Mouse (Mus musculus) frontal cortex, adult 2 months (tissue): ENCODE results near the gene Fabp6. TPM values are rescaled to one million over a fixed set of nuclear protein-coding genes. Genes with fewer than 3 reads are reported as not detected.
A peak's percentile ranks its signal among the peaks of the same experiment; 100 is the strongest.

Source experiments
- DNase-seq, 2 experiments: peaks; one replicate each; pipeline ENCODE4 v3.0.0; 2022; ENCODE audit warnings: low spot score in 1 of 2; ENCODE audit errors: extremely low spot score in 1 of 2
- polyA plus RNA-seq: library from polyadenylated mRNA; depleted of rRNA; stranded (reverse); fragments of >200 nt; gene quantifications from 2 replicates; pipeline ENCODE4 v1.2.3, GENCODE M21; 2012; rRNA removed

Fabp6 gene
- polyA plus RNA-seq, result not detected in 2 replicates

DNA sequence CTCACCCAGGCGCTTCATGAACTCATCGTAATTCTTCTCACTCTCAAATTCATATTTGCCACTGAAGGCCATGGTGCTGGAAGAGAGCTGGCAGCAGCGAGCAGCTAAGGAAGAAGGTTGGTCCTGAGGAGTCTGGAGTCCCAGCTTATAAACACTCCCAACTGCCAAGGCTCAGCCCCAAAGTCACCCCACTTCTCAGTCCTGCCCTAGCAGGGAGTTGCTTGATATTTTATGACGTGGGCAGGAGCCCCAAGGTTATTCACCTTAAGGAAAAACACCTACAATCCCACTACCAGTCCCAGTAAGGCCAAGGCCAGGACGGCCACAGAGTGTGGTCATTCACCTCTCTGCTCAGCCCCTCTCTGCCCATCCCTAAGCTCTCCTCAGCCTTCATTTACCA, at the start of gene Fabp6:
TSS of gene Fabp6 (minus strand) at position 101 of the 400 bp plus-strand sequence.
- no peak for DNase-seq

DNA sequence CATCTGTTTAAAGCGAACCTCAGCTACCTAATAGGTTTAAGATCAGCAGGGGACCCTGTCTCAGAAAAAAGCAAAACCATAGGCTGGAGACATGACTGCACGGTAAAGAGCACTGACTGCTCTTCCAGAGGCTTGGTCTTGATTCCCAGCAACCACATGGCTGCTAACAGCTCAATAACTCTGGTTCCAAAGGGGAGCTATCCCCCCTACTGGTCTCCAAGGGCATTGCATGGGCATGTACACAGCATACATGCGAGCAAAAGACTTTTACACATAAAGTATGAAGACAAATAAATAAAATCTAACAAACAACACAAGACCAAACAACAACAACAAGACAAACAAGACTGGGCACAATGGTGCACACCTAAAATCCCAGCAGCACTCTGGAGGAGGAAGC, 43.9 kb upstream of the Fabp6 start:
- no peak for DNase-seq

DNA sequence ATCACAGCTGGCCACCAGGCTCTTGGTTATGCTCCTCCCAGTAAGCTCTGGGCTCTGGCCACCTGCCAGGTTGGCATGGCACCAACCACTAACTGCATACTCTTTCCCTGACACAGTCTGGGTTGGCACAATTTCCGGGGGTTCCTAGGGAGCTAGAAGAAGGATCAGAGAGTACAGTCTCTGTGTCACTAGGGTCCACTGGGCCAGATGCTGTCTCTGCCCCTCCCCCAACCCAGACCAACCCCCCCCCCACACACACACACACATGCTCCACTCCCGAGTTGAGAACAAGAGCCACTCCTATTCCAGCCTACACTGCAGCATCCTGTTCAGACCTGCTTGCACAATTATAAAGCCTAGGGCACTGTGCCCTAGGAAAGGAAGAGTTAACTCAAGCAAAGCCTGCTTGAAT, 41.8 kb upstream of the Fabp6 start:
- peak; percentile 41 to 79 for DNase-seq

DNA sequence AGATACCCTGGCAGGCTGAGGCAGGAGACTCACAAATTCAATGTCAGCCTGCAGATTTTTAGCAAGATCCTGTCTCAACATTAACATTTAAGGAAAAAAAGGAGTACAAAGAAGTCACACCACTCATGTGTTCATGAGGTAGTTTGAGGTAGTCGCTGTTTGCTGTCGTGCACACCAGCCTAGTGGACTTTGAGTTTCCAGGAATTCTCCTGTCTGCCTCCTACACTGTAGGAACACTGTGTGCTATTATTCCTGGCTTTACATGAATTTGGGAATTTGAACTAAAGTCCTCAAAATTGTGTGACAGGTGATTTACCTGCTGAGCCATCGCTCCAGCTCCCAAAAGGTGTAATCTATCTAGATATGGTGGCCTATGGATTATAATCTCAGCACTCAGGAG, 37.1 kb upstream of the Fabp6 start:
- DNase-seq, result no peak

DNA sequence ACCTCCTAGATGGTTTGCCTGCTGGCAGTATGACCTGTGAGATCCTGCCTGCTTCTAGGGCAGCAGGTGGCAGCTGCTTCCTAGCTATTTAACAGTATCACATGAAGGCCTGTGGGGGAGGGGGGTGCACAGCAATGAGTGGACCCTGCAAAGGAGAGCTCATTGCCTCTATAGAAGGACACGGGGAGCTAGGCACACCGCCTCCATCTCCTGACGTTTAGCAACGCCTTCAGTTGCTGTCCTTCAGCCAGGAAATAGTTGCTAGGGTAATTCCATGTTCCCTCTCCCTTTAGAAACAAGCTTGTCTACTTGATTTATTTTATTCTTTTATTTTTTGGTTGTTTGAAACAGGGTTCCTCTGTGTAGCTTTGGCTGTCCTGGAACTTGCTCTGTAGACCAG, 35.4 kb upstream of the Fabp6 start:
- DNase-seq, result peak in 1 of 2 experiments; percentile 37

DNA sequence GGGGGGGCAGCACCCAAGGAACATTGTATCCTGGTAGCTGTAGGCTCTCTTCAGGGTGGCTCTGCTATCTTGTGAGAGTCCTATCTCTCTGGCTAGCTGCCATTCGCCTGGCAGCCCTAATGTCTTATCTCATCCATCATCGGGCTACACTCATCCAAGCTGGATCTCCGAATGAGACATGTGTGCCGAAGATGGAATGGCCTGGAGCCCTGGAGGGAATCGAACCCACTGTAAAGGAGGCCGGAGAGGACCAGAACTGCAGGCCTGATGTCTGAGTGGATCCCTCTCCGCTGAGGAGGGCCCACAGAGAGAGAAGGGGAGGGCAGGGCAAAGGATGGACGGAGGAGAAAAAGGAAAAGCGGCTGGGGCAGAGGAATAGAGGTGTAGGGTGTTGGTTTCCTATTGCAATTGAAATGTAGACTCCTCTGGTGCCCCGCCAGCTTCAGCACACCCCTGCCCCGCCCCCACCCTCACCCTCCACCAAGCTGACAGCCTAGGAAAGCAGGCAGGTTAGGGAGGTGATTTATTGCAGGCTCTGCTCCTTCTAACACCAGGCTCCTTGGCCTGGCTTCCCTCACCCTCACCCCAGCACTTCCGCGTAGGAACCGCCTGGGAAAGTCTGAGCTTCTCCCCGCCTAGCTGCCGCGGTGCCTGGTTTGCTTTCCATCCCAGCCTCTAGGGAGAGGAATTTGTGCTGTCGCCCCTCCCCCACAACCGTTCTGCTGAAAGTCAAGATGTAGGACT, 32.5 kb upstream of the Fabp6 start:
- peak in 1 of 2 experiments; percentile 76 for DNase-seq

DNA sequence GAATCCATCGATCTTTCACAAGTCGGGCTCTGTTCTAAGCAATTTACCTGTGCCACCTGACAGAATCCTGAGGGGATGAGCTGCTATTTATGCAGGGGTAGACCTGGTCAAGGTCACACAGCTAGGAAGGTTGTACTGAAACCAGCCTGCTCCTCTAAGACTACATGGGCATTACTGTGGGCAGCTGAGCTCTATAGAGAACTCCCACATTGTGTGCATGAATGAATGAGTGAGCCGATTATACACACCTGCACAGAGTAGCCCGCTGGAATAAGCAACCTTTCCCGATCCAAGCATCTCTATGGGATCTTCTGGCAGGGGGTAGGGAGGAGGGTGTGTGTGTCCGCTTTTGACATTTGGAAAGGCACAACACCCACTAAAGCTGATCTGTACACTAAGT, 31.8 kb upstream of the Fabp6 start:
- no peak for DNase-seq

DNA sequence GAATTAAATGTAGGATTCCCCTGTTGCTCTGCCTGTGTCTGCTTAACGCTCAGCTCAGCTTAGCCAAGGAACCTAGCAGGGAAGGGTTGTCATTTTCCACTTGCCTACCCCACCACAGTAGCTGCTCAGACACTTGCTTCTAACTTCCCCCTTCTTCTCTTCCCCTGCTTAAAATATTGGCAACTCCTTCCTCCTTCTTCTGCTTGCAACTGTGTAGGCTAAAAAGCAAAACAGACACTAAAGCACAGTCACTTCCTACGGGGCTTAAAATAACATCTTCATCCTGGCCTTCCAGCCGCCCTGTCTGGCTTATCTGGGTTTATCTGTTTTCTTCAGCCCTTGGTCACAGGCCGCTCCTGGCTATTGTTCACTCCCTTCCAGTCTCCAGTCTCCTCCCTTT, 31.2 kb upstream of the Fabp6 start:
- DNase-seq, result peak; percentile 43 to 59

DNA sequence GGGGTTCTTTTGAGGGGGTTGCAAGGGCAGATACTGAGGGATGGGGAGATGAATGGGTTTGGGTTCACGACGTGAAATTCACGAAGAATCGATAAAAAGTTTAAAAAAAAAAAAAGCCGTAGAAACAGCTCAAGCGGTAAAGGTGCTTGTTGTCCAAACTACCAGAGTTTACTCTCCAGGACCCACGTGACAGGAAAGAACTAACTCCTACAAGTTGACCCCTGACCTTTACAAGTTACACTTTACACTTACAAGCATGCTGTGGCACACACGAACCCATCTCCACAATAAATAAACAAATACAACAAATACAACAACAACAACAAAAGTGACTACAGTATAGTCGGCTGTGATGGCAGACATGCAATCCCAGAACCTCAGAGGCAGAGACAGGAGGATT, 30.3 kb upstream of the Fabp6 start:
- DNase-seq, result no peak

DNA sequence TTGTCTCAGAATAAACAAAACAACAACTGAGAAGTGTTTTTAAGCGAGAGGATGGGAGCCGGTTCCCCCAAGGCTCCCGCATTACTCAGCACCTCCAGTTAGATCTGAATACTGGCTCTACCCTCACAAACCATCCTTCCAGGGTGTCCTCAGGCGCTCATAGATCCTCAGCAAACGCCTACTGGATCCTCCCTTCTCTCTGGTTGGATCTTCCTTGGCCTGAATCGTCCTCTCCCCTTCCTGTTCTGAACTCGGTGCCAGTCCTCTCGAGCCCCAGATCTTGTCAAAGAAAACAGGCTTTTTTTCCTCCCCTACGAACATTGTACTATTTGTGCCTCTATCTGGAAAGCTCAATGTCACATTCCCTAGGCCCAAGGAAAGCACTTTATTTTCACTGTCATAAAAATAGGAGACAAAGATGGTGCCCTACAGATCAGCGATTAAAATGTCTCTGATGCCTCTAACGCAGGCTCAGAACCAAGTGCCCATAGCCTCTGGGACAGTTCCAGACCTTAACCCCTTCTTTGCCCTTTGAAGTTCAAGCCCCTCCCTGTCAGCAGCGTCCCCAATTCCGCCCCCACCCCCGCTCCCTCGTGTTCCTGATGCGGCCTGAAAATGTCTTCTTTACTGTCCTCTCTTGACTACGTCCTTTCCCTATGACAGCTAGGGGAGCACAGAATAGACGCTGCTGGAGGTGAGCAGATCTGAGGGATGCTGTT, 25.7 kb upstream of the Fabp6 start:
- DNase-seq, result peak in 1 of 2 experiments; percentile 49

DNA sequence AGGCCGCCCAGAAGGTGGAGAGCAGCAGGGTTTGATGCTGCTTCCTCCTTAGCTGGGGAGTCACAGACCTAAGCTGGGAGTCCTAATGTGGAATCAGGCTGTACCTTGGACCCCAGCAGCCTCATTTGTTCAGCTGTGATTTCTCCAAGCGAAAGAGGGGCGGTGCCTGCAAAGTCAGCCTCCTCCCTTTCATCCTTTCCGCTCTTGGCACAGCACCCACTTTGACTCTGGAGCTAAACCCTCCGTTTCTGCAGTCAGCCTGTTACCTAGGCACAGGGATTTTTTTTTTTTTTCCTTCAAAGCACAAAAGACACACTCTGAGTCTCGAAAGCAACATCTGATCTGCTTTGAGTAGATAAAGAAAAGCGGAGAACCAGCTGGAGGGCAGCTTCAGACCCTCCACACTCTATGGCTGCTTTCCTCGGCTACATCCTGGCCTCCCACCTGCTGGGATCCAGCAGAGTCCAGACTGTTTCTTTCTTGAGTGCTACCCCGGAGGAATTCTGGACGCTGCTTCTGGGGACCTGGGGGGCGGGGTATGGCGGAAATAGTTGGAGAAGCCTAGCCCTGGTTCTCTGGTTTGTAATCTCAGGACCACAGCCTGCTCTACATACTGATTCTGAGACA, 25.1 kb upstream of the Fabp6 start:
- DNase-seq, result peak in 1 of 2 experiments; percentile 63

DNA sequence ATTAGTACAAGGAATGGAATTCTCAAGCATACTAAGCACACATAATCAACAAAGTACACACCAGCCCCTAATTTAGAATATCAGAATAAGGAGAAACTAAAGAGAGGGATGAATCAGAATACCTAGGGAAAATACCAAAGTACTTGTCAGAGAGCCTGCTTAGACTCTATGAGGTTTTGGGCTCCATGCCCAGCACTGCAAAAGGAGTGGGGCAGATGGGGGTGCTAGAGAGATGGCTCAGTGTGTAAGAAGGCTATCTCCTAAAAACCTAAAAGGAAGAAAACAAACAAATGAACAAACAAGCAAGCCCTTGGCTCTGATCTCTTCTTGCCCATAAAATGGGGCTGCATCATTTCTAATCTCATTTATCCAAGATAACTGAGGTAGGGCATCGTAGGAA, 23.0 kb upstream of the Fabp6 start:
- DNase-seq, result peak in 1 of 2 experiments; percentile 56

DNA sequence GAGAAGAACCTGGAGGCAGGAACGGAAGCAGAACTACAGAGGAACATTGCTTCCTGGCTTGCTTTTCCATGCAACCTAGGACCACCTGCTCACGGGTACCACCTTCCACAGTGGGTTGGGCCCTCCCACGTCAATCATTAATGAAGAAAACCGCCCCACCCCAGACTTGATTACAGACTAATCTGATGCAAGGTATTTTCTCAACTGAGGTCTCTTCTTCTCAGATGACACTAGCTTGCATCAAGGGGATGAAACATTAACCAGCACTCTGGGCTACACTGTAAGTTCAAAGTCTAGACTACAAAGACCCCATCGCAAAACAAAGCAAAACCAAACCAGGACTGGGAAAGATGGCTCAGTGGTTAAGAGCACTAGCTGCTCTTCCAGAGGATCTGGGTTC, 20.4 kb upstream of the Fabp6 start:
- DNase-seq, result no peak

DNA sequence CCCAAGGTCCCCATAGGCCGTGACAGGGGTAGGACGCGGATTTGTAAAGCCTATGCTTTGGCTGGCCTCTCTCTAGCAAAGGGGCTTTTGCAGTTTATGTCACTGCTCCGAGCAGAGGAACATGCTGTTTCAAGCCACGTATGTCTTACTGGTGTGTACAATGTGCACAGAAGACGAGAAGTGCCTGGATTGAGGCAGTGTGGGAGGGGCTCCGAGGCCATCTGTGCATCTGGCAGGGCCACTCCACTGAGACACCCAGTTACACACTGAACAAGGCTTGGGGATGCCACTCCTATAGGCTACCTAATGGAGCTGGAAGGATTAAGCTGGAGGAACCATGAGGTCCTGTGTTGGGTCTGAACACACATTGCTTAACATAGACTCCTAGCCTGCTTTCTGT, 17.1 kb upstream of the Fabp6 start:
- no peak for DNase-seq

DNA sequence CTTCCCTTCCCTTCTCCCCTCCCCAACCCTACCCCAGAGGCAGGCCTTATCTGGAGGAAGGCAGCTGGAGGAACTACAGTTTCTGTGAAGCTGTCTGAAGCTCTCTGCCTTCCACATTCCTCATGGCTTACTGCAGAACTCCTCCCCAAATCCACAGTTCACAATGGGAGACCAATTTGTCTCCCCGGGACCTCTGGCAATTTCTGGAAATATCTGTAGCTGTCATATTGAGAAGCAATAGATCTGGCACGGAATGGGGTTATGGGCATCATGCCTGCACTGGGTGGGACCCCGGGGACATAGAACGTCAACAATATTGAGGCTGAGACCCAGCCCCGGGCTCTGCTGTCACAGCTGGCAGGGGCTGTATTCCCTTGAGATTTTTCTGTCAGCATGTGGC, 16.6 kb upstream of the Fabp6 start:
- DNase-seq, result no peak

DNA sequence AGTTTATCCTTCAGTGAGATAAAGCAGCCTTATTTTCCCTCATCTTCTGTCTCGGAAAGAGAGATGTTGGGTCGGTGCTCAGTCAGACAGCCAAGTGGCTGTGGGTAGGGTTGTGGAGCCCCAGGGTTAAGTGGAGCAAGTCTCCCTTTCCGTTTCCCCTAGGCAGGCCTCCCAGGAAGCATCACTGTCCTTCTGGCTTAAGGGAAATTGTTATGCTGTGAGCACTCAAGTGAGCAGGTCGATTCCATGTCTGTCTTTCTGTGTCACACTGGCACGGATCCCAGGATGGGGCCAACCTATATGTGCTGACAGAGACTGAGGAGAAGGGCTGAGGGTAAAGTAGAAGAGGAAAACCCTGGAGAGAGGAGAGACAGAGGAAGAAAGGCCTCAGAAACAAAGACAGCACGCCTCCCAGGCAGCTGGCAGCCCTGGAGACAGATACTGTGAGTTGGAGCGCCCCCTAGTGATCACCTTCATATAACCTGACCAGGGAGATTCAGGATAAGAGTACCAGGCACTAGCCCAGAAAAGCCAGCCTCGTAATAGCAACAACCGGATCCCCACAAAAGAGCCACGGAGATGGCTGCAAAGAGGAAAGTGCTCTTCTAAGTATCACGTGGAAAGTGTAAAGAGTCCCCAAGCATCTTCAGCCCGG, 11.6 kb upstream of the Fabp6 start:
- peak; percentile 64 to 95 for DNase-seq

DNA sequence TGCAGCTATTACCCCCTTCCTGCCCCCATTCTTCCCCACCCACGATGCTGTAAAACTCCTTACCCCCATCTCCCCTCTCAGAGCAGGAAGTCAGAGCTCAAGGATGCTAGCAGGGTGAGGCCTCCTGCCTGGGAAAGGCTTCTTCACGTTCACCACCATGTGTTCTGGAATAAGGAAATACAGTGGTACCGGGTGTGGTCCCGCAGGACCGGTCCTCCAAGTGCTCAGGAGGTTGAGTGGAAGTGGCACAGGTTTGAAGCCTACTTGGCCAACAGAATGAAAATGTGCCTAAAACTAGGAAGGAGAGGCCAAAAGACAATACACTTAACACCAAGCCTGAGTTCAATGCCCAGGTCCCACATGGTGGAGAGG, 9.3 kb upstream of the Fabp6 start:
- DNase-seq, result no peak

DNA sequence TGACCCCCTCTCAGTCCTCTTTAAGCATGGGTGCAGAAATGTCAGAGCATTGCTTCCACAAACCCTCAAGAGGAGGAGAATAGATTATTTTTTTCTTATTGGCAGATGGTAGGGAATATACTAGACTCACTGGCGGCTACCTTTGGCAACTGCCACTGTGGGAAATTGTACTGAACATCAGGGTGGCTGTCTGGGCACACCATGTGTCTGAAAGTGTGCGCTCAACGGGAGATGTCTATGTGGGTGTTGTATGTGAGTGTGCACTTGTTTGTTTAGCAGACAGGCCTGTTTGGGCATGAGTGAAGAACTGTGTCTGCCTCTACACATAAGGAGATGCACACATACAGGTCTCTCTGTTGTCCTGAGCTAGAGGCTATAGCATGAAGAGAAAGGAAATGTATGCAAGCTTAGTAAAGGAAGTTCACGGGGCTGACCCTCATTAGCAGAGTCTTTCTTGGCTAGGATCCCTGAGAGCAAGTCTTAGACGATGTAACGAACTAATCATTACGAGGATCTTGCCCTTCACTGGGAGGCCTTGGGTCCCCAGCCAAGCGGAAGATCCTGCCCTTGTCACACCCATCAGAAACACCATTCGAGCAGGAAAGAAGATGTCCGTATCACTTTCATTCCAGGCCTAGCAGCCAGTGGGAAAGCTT, 8.8 kb upstream of the Fabp6 start:
- no peak for DNase-seq

DNA sequence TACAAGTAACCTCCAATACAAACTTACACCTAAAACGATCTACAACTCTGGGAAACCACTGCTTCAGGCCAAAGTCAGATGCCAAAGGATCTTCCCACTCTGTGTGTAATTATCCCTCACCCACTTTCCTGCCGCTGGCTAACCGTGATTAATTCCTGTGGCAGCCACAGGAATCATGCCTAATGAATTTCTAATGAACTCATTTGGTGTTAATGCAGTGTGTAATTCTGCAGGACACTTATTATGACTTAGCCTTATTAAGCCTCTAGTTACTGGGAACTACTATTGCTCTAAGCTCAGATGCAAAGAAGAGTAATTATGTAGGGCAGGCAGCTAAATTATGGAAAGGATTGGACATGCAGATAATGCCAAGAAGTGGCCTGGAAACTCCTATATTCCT, 7.1 kb upstream of the Fabp6 start:
- DNase-seq, result no peak

DNA sequence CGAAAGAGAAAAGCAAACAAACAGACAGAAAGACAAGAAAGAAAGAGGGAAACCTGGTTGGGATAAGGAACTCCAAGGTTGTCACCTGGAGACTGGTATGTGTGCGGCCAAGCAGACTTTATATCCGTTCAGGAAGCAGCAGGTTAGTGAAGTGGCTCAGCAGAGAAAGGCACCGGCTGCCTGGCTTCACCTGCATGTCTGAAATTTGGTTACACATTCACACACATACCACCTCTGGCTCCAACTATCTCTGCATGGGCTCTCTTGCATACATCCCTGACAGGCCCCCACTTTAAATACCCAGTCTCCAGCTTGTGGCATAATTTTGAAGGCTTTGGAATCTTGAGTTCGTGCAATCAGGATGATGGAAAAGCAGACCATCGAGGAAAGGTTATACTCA, 4.5 kb upstream of the Fabp6 start:
- DNase-seq, result no peak

DNA sequence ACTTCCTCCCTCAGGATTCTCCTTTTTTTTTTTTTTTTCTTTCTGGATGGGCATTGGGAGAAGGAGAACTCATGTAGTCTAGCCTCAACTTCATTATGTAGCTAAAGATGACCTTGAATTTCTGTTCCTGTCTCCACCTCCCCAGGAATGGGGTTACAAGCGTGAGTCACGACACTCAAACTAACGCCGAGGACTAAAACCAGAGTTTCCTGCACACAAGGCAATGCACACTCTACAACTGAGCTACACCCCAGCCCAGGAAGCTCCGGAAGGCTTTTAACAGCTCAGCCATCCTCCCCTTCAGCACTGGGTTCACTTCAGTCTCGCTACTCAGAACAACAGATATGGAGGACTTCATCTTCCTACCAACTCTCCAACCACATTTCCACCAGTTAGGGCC, 3.6 kb upstream of the Fabp6 start:
- DNase-seq, result no peak
